Mouse (Mus musculus) c-Kit-positive CD71-negative TER-119-negative erythroid progenitor cells, embryonic 14.5 days (primary cell): ENCODE measurements around the gene Wfdc2.

ENCODE experiments used
- DNase-seq: peaks from one replicate; pipeline ENCODE4 v3.0.0-alpha.2; 2013; ENCODE audit warnings: low read depth

The Wfdc2 gene

GRCm38 (mm10) chr2:164562391-164563188 is at the start of gene Wfdc2:
Wfdc2 (plus strand) TSS chr2:164562413.
- DNase-seq: no peak

GRCm38 (mm10) chr2:164513389-164513788 is 48.8 kb upstream of the Wfdc2 start:
- no peak for DNase-seq

GRCm38 (mm10) chr2:164514916-164515315 is 47.3 kb upstream of the Wfdc2 start:
- DNase-seq: no peak

- DNase-seq: no peak
Measured at GRCm38 (mm10) chr2:164515897-164516296, 46.3 kb upstream of the Wfdc2 start.

GRCm38 (mm10) chr2:164516592-164516991 is 45.6 kb upstream of the Wfdc2 start:
- no peak for DNase-seq

- no peak for DNase-seq
Measured at GRCm38 (mm10) chr2:164517485-164518221, 44.6 kb upstream of the Wfdc2 start.

- DNase-seq: no peak
Measured at GRCm38 (mm10) chr2:164518266-164519170, 43.7 kb upstream of the Wfdc2 start.

- no peak for DNase-seq
Measured at GRCm38 (mm10) chr2:164519171-164519526, 43.1 kb upstream of the Wfdc2 start.

GRCm38 (mm10) chr2:164520782-164521181 is 41.4 kb upstream of the Wfdc2 start:
- no peak for DNase-seq

GRCm38 (mm10) chr2:164521841-164522240 is 40.4 kb upstream of the Wfdc2 start:
- DNase-seq: peak; percentile 76

GRCm38 (mm10) chr2:164522280-164522679 is 39.9 kb upstream of the Wfdc2 start:
- DNase-seq: peak; percentile 37

- DNase-seq: no peak
Measured at GRCm38 (mm10) chr2:164523301-164523773, 38.9 kb upstream of the Wfdc2 start.

- DNase-seq: no peak
Measured at GRCm38 (mm10) chr2:164528557-164528956, 33.7 kb upstream of the Wfdc2 start.

- peak; percentile 45 for DNase-seq
Measured at GRCm38 (mm10) chr2:164531169-164531568, 31.0 kb upstream of the Wfdc2 start.

GRCm38 (mm10) chr2:164534315-164534714 is 27.9 kb upstream of the Wfdc2 start:
- no peak for DNase-seq

- DNase-seq: no peak
Measured at GRCm38 (mm10) chr2:164537003-164537402, 25.2 kb upstream of the Wfdc2 start.

GRCm38 (mm10) chr2:164540652-164541427 is 21.4 kb upstream of the Wfdc2 start:
- no peak for DNase-seq

- no peak for DNase-seq
Measured at GRCm38 (mm10) chr2:164542132-164542531, 20.1 kb upstream of the Wfdc2 start.

GRCm38 (mm10) chr2:164542598-164542997 is 19.6 kb upstream of the Wfdc2 start:
- no peak for DNase-seq

- no peak for DNase-seq
Measured at GRCm38 (mm10) chr2:164543745-164544144, 18.5 kb upstream of the Wfdc2 start.

- DNase-seq: no peak
Measured at GRCm38 (mm10) chr2:164544454-164545097, 17.6 kb upstream of the Wfdc2 start.
